Mouse (Mus musculus): ENCODE data around the gene Vsig10l. TPM values are rescaled to one million over a fixed set of nuclear protein-coding genes. Genes with fewer than 3 reads are reported as not detected.

The Vsig10l gene
- total RNA-seq, 2 experiments from 2014 or later, result 1.7 TPM

DNA sequence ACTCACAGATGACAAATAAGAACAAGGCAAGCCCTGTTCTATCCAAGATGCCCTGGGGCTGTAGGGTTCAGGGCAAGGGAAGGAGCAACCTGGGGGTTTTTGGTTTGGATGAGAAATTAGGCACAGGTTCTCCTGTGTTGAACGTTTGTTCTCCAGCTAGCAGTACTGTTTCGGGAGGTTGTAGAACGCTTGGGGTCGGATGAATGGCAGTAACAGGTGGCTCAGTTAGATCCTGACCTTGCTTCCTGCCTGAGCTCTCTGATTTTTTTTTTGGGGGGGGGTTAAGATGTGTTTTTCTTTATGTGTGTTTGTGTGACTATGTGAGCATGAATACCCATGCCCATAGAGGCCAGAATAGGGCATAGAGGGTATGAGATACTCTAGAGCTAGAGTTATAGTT lies 49.6 kb downstream of the Vsig10l start:
- intact Hi-C loops (cut with DNase I), result no loop called here
- DNase-seq, result no peak

DNA sequence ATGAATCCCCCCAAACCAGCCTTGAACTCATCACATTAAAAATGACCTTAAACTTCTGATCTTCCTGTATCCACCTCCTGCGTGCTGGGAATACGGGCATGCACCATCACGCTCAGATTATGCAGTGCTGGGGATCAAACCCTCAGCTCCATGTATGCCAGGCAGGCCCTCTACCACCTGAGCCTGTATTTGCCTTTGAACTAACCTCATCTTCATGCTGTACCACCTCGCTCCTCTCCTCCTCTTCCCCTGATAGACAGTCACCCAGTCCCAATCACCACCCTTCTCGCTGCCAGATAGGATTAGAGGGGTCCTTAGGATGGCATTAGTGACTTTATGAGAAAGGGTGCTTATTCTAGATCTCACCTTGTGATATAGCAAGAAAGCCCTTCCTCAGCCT lies 52.1 kb downstream of the Vsig10l start:
- intact Hi-C loops (cut with DNase I), result no loop called here

DNA sequence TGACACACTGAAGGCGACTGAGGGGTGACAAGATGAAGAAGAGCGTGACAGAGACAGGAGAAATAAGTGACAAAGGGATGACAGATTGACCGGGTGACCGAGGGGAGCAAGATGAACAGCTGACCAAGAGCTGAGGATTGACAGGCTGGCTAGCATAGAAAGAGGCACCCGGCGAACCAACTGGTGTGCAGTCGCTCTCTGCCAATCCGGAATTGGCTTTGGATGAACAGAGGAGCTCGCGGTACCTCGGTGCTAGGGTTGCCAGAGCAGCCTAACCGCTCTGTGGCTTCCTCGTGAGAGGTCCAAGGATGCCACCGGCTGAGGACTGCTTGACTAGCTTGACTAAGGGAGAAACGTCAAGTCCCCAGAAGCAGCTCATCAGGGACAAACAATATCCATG lies 55.4 kb downstream of the Vsig10l start:
- DNase-seq, result no peak
- intact Hi-C loops (cut with DNase I), result no loop called here

More for the DNA sequence above, 52.1 kb downstream of the Vsig10l start:
- no peak for DNase-seq

Small RNA genes lying within 50 kb of the gene (microRNA-seq; reads per million reads assigned to microRNA genes)
- 0.74 to 2.1 reads per million in 2 experiments for gene Mir7051

Other genes with a start within 250 kb of the Vsig10l start
- gene Zfp715, start 149.9 kb upstream of the Vsig10l start, total RNA-seq (2021), result 1 to 10 TPM; 6.8 to 8.4 TPM
- not detected for gene Siglecf, start 111.8 kb upstream of the Vsig10l start, total RNA-seq (2021)
- under 1 TPM in 1 of 2 experiments, not detected in 1; 0.08 TPM for gene Siglecg, start 54.9 kb upstream of the Vsig10l start, total RNA-seq (2021)
- gene Lim2, start 35.5 kb upstream of the Vsig10l start, total RNA-seq (2021), result not detected
- not detected for gene Nkg7, start 26.1 kb upstream of the Vsig10l start, total RNA-seq (2021)
- not detected for gene Cldnd2, start 22.4 kb upstream of the Vsig10l start, total RNA-seq (2021)
- gene Etfb, start 19.1 kb upstream of the Vsig10l start, total RNA-seq (2021), result 100 to 1,000 TPM; 264 to 310 TPM
- gene Gm45233, start 19.0 kb upstream of the Vsig10l start, total RNA-seq (2021), result under 1 TPM in 1 of 2 experiments, not detected in 1; 0.79 TPM
- gene Iglon5, start 26.9 kb downstream of the Vsig10l start, total RNA-seq (2021), result under 1 TPM; 0.23 to 0.27 TPM
- not detected for gene 4931406B18Rik, start 42.8 kb downstream of the Vsig10l start, total RNA-seq (2021)
- gene Cd33, start 81.3 kb downstream of the Vsig10l start, total RNA-seq (2021), result under 1 TPM; 0.62 to 0.82 TPM
- under 1 TPM; 0.26 to 0.52 TPM for gene Zfp658, start 99.1 kb downstream of the Vsig10l start, total RNA-seq (2021)
- gene Zfp719, start 116.5 kb downstream of the Vsig10l start, total RNA-seq (2021), result 1 to 10 TPM; 3.0 to 4.4 TPM
- gene Zfp819, start 144.0 kb downstream of the Vsig10l start, total RNA-seq (2021), result not detected
- gene Ceacam18, start 171.6 kb downstream of the Vsig10l start, total RNA-seq (2021), result not detected
- gene Siglece, start 197.0 kb downstream of the Vsig10l start, total RNA-seq (2021), result under 1 TPM; 0.13 to 0.89 TPM
- gene Ctu1, start 208.9 kb downstream of the Vsig10l start, total RNA-seq (2021), result 1 to 10 TPM; 2.3 TPM
- gene Klk14, start 227.3 kb downstream of the Vsig10l start, total RNA-seq (2021), result not detected
- not detected for gene Klk13, start 249.4 kb downstream of the Vsig10l start, total RNA-seq (2021)

All from gastrocnemius, postnatal 36 days (tissue).